Mouse (Mus musculus) cerebellum, adult (tissue): ENCODE data around the gene Rec114.

Source experiments
- ATAC-seq: cut with Nextera tagmentation; 2 replicates; pipeline ENCODE4 v1.9.2; 2017; ENCODE audit warnings: mild to moderate bottlenecking, moderate library complexity, mixed read lengths; ENCODE audit not compliant: insufficient number of reproducible peaks, low FRiP score, low TSS enrichment

The Rec114 gene

DNA sequence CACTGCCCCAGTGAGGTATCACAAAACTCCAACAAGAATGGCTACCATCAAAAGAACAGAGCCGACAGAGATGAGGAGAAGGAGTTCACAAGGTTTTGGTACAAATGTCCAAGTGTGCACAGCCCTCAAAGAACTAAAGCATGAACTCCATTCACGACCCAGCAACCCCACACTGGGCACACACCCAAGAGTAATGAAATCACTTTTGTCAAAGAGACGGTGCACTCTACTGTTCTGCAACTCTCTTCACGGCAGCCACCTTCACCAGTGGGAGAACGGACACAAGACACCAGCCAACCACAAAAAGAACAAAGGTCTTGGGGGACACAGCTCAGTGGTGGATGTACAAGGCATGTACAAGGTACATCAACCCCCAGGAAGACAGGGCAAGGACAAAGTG, 24.3 kb downstream of the Rec114 start:
- ATAC-seq, result no peak

DNA sequence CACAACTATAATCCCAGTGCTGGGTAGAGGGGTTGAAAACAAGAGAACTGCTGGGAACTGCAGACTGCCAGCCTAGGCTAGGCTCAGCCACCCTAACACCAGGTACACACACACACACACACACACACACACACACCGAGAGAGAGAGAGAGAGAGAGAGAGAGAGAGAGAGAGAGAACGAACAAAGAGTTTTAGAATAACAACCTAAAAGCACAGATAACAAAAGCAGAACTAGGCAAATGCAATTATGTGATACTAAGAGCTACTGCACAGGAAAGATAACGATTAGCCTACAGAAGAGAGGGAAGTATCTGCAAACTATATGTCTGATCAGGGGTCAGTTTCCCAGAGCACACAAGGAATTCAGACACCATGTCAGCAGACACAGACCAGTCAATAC, 24.8 kb downstream of the Rec114 start:
- no peak for ATAC-seq

DNA sequence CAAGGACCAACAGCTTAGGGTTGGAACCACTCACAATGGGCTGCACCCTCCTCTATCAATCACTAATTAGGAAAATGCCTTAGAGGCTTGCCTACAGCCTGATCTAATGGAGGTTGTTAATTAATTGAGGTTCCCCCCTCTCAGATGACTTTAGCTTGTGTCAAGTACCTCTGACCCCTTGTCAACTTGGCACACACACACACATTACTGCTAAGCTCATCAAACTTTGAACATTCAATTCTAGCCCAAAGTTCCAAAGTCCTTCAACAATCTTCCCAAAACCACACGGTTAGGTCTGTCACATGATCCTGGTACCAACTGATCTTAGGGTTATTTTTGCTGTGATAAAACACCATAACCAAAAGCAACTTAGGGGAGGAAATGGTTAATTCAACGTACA, 26.9 kb downstream of the Rec114 start:
- no peak for ATAC-seq

DNA sequence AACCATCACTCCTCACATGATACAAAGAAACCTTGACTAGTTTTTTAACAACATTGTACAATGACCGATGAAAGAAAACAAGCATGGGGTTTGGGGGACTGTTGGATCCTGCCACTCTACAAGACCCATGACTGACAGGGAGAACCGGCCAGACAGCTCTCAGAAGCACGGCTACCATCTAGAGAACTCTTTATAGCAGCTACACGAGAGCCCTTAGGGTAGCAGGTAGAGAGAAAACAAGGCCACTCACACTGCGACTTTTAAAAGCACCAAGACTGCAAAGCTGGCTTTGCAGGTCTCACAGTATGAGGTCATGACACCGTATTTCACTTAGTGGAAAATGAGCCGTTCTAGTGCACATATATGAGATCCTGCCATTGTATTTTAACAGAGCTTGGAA, 33.1 kb downstream of the Rec114 start:
- no peak for ATAC-seq

DNA sequence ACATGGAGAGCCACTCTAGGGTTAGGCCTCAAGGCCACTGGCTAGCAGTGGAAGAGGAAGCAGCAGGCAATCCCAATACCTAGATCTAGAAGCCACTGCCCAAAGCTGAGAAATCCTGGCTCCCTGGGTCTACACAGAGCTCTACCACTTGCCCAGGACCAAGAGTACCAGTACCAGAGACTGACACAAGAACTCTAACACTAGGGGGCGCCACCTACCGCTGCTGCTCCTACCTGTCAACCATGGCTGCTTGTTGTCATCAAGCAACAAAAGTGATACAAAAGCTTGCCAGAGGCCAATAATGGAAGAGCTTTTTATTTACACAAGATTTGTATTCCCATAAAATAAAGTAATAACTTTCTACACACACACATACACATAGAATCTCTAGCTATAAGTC, 33.8 kb downstream of the Rec114 start:
- no peak for ATAC-seq

DNA sequence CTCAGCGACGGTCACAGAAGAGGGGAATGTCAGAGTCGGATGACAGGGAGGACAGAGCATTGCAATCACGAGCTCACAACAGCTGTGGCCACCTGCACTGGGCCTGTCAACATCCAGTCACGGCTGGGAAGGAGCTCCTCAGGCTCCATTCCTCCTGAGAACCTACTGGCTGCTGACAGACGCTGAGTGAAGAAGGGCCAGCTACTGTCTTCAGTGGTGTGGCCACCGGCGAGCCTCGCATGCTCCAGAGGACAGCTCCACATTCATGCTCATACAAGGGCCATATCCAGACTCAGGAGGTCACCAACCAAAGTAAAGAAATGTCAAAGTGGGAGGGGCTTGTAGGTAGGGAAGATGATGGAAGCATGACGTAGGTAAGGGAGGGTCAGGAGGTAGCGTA, 36.0 kb downstream of the Rec114 start:
- ATAC-seq, result no peak

DNA sequence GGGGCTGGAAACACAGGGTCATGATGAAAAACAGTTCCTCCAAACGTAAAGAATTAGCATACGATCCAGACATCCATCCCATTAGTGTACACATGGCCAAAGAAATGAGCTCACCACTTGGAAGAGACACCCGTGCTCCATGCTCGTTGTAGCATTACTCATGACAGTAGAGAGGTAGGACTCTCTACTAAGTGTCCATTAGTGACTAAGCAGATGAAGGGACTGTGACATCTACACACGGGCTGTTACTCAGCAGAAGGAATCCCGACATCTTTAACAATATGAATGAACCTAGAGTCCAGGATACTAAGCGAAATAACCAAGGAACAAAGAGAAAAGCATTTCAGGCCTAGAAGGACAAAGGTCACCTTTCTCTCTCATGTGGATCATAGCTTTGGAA, 37.7 kb downstream of the Rec114 start:
- ATAC-seq, result no peak

DNA sequence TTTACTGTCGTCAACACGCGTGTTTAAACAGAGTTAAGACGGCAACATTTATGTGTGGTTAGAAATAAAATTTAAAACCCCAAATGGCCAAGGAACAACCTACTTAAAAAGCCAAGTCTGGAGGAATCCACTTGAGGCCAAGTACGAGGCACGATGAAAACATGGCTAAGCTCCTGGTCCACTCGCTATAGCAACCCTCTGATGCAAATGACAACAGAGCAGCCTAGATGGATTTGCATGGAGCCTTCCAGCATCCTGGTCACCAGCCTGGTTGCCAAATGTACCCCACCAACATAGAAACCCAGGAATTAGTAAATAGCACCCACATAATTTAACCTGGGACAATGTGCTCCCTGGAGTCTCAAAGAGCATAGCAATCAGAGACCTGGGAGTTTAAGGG, 40.0 kb downstream of the Rec114 start:
- ATAC-seq, result no peak

DNA sequence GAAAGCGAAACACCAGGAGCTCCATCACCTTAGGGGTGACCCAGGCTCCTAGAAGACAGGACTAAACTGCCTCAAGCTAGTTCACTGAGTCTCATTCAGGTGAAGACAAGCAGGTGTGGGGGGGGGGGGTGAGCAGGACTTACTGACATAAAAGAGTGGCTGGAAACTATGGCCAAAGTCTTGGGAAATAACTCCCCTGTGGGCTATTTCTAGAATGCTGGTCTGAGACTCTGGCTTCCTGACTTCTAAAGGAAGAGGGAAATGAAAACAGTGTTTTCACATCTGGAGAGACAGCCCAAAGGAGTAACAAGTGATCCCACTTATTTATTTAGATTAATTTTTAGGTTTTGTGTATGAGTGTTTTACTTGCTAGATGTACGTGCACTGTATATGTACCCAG, 42.0 kb downstream of the Rec114 start:
- no peak for ATAC-seq

DNA sequence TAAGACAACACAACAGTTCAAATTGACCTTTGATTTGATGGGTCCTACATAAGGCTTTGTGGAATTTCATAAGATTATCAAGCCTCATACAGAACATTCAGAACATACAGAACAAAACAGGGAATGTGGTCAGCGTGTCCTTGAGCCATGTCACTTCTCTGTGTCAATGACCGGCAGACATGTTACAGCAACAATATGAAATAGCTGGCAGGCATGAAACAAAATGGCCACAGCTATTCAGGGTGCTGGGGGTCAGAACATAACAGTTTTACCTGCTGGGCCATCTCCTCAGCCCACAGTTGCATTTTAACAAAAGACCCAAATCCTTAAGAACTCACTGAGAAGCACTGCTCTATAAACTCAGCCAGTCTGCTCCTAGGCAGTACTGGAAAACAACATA, 45.3 kb downstream of the Rec114 start:
- no peak for ATAC-seq

DNA sequence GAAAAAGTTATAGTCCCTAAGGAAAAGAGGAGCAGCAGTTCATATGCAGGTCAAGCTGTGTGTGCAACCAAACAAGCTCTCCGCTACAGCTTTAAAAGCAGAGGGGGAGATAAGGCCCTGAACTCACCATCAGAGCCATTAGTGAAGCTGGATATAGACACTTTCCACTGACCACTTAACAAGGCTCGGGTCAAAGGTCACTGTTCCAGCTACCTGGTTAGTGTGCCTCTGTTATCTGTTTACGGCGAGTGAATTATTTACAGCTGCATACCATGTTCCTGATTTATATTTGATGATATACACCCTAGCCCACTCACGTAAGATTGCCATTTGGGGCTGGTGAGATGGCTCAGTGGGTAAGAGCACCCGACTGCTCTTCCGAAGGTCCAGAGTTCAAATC, 52.3 kb downstream of the Rec114 start:
- no peak for ATAC-seq

DNA sequence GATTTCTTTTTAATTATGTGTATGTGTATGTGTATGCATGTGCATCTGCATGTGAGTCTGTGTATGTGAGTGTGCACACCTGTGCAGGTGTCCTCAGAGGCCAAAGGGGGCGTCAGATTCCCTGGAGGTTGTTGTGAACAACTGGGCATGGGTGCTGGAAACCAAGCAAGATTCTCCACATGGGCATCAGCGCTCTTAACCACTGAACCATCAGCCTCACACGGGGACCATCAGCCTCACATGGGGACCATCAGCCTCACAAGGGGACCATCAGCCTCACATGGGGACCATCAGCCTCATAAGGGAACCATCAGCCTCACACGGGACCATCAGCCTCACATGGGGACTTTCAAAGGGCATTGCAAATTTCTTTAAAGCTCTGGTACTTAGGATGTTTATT, 53.1 kb downstream of the Rec114 start:
- ATAC-seq, result no peak

DNA sequence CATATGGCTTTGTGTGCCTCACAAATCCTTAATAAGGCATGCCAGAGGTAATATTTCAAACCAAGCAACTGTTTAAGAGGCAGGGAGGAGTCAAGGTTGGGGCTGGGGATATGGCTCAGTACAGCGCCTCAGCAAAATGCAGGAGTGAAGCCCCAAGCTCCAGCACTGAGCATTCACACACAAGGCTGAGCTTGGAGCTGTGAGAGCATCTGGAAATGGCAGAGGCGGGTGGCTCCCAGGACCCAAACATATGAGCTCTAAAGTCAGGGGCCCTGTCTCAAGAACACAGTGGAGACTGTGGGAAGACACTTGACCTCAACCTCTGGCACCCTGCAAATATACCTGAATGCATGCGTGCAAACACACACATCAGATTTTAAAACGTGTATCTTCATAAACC, 55.7 kb downstream of the Rec114 start:
- no peak for ATAC-seq

DNA sequence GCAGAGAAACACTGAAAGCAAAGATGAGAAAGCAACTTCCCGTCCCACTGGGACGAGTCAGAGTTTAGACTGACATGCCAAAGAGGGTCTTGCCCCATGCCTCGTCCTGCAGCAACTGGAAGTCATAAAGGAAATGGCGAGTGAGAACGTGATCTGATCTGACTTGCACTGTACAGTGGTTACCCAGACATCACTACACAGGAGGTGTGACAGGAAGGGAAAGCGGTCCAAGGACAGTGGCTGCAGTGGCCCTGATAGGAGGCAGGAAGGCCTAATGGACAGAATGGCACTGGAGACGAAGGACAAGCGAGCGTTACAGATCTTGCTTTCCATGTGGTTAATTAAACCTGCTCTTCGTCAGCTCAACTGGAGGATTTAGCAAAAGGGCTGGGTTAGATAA, 58.5 kb downstream of the Rec114 start:
- ATAC-seq, result no peak

DNA sequence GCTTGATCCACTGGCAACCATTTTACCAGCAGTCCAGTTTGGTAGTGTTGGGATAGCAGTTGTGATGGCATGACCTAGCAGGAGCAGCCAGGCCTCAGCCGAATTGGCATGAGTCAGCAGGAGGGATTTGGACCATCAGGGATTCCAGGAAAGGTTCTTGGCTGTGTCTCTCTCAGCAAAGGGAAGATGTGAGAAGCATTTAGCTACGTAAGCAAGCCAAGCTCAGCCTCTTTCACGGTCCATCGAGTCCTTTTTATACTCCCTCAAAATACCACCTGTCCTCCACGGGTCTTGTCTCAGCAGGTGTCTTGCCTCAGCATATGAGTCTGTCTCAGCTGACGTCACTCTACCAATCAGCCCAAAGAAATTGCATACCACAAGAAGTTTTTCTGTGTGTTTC, 60.4 kb downstream of the Rec114 start:
- ATAC-seq, result no peak

DNA sequence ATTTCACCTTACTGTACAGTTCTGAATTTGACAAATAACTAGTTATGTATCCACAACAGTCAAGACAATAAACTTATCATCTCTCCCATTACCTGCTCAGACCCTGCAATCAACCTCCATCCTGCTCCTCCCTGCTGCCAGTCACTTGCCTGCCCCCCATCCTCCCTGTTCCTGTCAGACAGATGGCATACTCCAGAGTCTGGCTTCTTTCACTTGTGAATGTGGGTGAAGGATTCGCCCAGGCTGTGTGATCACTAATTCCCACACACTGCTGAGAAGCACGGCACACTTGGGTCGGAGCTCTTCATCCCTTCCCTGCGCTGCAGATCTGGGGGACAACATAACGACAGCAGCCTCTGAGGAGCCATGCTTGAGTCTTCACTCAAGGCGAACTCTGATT, 61.7 kb downstream of the Rec114 start:
- no peak for ATAC-seq

DNA sequence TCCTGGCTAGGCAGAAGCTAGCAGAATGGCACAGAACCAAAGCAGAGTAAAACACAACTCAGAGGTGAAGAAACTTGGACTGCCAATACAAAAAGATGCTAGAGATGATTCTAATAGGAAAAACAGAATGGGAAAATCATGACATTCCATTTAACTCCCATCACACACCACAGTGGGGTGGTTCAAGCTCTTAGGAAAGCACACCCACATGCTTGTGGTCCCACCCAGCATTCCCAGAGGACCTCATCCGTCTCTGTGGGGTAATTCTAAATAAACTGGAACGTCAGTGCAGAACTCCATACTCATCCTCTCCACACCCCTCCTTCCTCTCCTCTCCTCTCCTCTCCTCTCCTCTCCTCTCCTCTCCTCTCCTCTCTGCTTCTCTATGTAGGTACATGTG, 62.4 kb downstream of the Rec114 start:
- no peak for ATAC-seq

DNA sequence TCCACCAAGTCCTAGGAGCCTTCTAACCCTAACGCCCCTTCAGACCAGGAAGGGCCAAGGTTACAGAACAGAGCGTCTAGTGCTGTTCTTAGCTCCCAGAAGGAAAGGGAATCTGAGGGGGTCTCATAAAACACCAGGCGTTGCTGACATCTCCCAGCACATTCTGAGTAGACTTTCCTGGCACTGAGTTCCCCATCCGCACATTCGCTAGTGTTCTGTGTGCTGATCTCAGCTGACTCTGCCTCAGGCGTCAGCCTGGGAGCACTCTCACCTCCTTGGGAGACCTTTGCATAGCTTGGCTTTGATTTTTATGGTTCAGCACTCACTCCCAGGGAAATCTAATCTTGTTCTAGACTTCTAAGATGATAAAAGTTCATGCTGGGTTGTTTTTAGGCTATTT, 68.4 kb downstream of the Rec114 start:
- ATAC-seq, result no peak

DNA sequence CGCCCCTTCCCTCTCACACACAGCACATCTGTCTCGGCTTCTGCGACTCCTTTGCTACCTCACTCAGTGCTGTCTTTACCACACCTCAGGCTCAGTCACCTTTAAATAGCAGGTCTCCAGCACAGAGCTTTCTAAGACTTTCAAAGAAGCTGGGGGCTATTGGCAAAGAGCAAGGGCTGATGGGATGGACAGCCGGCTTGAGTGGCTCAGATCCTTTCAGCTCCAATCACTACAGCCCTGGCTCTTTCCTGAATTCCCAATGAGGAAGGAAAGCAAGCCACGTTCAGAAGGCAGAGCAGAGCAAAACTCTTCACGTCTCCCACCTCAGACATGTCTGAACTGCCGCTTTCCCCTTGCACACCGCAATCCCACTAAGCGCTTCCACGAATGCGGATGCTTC, 69.0 kb downstream of the Rec114 start:
- ATAC-seq, result no peak

DNA sequence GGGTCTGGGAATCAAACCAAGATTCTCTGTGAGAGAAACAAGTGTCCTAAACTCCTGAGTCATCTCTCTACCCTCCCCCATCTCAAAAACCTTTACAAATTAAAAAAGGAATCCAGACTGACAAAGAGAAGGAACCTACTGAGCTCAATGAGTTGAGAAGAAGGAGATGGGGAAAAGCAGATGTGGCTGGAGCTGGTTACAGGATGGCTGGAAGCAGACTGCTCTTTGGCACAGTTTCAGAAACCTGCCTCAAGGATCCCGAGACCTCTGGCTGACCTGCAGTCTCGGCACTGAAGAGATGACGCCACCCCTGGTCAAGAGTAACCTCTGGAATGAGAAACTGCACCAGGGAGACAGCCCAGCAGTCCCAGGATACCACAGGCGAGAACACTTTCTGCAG, 71.3 kb downstream of the Rec114 start:
- ATAC-seq, result no peak

DNA sequence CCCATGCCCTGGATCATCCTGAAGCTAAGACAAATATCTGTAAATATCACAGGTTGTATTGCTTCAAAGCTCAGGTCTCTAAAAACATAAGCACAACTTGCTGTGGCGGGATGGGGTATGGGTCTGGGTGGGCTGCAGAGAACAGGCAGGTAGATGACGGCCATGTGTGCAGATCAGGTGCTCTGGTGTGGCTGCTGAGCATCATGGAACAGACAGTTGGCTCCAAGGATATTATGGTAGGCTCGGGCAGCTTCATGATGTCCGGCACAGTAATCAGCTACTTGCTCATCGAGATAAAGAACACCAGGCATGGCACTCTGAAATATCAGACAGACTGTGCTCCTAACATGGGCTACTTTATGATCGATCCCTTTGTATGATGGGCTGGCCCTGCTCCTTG, 73.9 kb downstream of the Rec114 start:
- ATAC-seq, result no peak

DNA sequence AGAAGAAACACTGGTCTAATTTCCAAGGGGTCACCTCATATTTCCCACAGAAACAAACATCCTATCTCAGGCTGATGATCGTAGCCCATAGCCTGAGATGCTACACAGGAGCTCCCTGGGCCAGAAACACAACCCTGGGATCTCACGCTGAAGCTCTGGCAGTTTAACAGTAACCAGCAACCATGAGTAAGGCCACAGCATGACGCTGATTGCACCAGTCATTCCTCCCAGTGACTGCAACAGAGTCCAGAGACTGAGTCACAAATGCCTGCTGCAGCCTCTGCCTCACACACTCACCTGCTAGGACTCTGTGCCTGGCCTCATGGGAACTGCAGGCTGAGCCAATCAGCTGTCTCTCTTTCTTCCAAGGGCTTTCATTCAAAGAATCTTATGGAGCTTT, 74.7 kb downstream of the Rec114 start:
- no peak for ATAC-seq

DNA sequence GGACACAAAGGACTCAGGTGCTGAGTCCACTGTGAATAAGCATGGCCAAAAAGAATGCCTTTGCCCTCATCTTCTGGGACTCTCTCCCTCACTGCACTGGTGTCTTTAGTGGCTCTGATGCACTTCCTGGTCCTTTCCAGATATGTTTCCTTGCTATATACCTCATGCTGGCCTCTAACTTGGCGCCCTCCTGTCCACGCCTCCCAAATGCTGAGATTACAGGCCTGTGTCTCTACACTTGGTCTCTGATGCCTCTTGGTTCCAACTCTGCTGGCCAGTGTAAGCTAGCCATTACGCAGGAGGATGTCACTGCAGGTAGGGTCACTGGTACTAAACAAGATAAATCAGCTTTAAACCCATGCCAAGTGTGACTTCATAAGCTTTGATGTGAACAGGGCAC, 75.6 kb downstream of the Rec114 start:
- no peak for ATAC-seq

DNA sequence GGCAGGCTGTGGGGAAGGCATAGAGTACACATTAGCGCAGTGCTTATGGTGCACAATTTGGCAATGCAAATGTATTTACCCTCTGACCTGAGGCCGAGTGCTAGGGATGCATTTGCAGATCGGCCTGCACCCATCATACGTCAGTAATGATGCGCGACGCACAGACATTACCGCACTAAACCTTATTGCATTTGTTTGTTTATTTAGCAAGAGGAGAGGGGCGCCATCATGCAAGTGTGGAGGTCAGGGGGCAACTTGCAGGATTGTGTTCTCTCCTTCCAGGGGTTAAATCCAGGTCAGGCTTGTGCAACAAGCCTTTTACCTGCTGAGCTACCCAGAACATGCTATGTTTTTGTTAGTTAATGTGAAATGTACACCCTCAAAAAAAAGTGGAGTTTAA, 76.5 kb downstream of the Rec114 start:
- ATAC-seq, result no peak
